Mouse (Mus musculus) liver, adult 2 months (tissue): ENCODE results near the gene Sdk2.

Experiments
- CTCF ChIP-seq: fragments of 200-500 bp; IDR thresholded peaks from 2 replicates; pipeline ENCODE4 v1.5.1; 2011; ENCODE audit warnings: low read depth, low read length, control low read depth
- POLR2A ChIP-seq: fragments of 200-500 bp; IDR thresholded peaks from 2 replicates; pipeline ENCODE4 v1.6.1; 2011; ENCODE audit warnings: low read length, control low read depth; ENCODE audit not compliant: insufficient read depth; ENCODE audit errors: extremely low read depth

- TF ChIP-seq POLR2A (no peak), CTCF (no peak)
Measured at GRCm38 (mm10) chr11:113927231-113927630, 139.6 kb downstream of the Sdk2 start.
